Mouse (Mus musculus): ENCODE measurements around the gene Thbs2. TPM values are rescaled to one million over a fixed set of nuclear protein-coding genes. Genes with fewer than 3 reads are reported as not detected.
A peak's percentile ranks its signal among the peaks of the same experiment; 100 is the strongest.

The Thbs2 gene
- total and polyA plus RNA-seq, 3 experiments = 0.03 TPM; not detected in 2

- in situ Hi-C loops (cut with MboI; ENCODE audit: low pct_ligation_motif_present, low pct_unique_long_range_greater_than_20kb, low sequenced_read_pairs) = no loop called here
Observed at GRCm38 (mm10) chr17:14698188-14698587, 4.2 kb upstream of the Thbs2 start.

GRCm38 (mm10) chr17:14697096-14697495 is 3.1 kb upstream of the Thbs2 start:
- H3K27me3 ChIP-seq (replicated peaks) = no peaks in the 10 kb centered on the region
- no peaks in the 10 kb centered on the region for H3K79me2 ChIP-seq (replicated peaks; ENCODE audit: control insufficient read depth, extremely low read depth, insufficient read depth, poor library complexity, severe bottlenecking)
- no peak overlapping the region for H3K4me3 ChIP-seq (replicated peaks in 1 of 3; ENCODE audit: low read depth in 2 of 3, low read length in 2 of 3, poor library complexity in 1 of 3)
- in situ Hi-C loops (cut with MboI; ENCODE audit: low pct_ligation_motif_present, low pct_unique_long_range_greater_than_20kb, low sequenced_read_pairs) (no loop called here), dilution Hi-C loops (cut with MboI; ENCODE audit: extremely low pct_ligation_motif_present, extremely low pct_unique_long_range_greater_than_20kb, low sequenced_read_pairs) (no loop called here)
- H3K4me1 ChIP-seq (ENCODE audit: control insufficient read depth in 1 of 2, insufficient read depth in 2 of 2) = peaks cover 0 to 10% of the 10 kb centered on the region in 2 experiments; a peak in 2 of 4 replicates
- no peak overlapping the region for H3K27ac ChIP-seq (ENCODE audit: insufficient read depth, low read depth)
- DNase-seq (ENCODE audit: extremely low read depth) = no peak
- H3K9me3 ChIP-seq (replicated peaks; ENCODE audit: low read length) = no peaks in the 10 kb centered on the region
- no peak overlapping the region for H3K4me2 ChIP-seq (ENCODE audit: insufficient read depth, low read depth, poor library complexity, severe bottlenecking)
- H3K36me3 ChIP-seq (replicated peaks in 1 of 2; ENCODE audit: control insufficient read depth in 1 of 2, insufficient read depth in 1 of 2, low read length in 1 of 2) = no peaks in the 10 kb centered on the region
- TF ChIP-seq USF1 (IDR thresholded peaks at IDR 0.05; ENCODE audit: low read depth, low read length) = no peak
- TF ChIP-seq ETS1 (conservative IDR thresholded peaks at IDR 0.05; ENCODE audit: low read depth, low read length) = no peak
- no peak for TF ChIP-seq CTCF (conservative IDR thresholded peaks at IDR 0.05 in 1 of 2, IDR thresholded peaks at IDR 0.05 in 1 of 2; ENCODE audit: low read depth in 2 of 2, low read length in 2 of 2)
- TF ChIP-seq HCFC1 (IDR thresholded peaks at IDR 0.05; ENCODE audit: low read depth, low read length) = no peak
- TF ChIP-seq CHD2 (IDR thresholded peaks at IDR 0.05; ENCODE audit: low read length) = no peak
- TF ChIP-seq ELF1 (IDR thresholded peaks at IDR 0.05; ENCODE audit: low read depth, low read length) = no peak
- TF ChIP-seq MXI1 (IDR thresholded peaks at IDR 0.05; ENCODE audit: low read depth, low read length) = no peak
- TF ChIP-seq MAZ (IDR thresholded peaks at IDR 0.05; ENCODE audit: low read depth, low read length) = no peak
- TF ChIP-seq TCF12 (IDR thresholded peaks at IDR 0.05; ENCODE audit: low read depth, low read length) = no peak
- TF ChIP-seq USF2 (conservative IDR thresholded peaks at IDR 0.05; ENCODE audit: low read depth, low read length) = no peak
- TF ChIP-seq PAX5 (IDR thresholded peaks at IDR 0.05; ENCODE audit: low read length) = no peak
- TF ChIP-seq CHD1 (IDR thresholded peaks at IDR 0.05; ENCODE audit: low read depth, low read length) = no peak
- TF ChIP-seq ZKSCAN1 (IDR thresholded peaks at IDR 0.05; ENCODE audit: borderline replicate concordance, low read depth, low read length) = no peak
- TF ChIP-seq MYC (IDR thresholded peaks at IDR 0.05; ENCODE audit: low read depth, low read length) = no peak
- no peak overlapping the region for H3K9ac ChIP-seq (ENCODE audit: insufficient read depth, low read depth)

More at GRCm38 (mm10) chr17:14698188-14698587, 4.2 kb upstream of the Thbs2 start:
- peaks cover 4 to 13% of the 10 kb centered on the region in 2 experiments for H3K4me1 ChIP-seq (ENCODE audit: control insufficient read depth in 1 of 2, insufficient read depth in 2 of 2)
- dilution Hi-C loops (cut with MboI; ENCODE audit: extremely low pct_ligation_motif_present, extremely low pct_unique_long_range_greater_than_20kb, low sequenced_read_pairs) = no loop called here
- H3K36me3 ChIP-seq (replicated peaks in 1 of 2; ENCODE audit: control insufficient read depth in 1 of 2, insufficient read depth in 1 of 2, low read length in 1 of 2) = no peaks in the 10 kb centered on the region
- H3K9ac ChIP-seq (ENCODE audit: insufficient read depth, low read depth) = no peak overlapping the region
- H3K9me3 ChIP-seq (replicated peaks; ENCODE audit: low read length) = no peaks in the 10 kb centered on the region
- no peak for DNase-seq (ENCODE audit: extremely low read depth)
- H3K4me3 ChIP-seq (replicated peaks in 1 of 3; ENCODE audit: low read depth in 2 of 3, low read length in 2 of 3, poor library complexity in 1 of 3) = no peak overlapping the region
- no peaks in the 10 kb centered on the region for H3K27me3 ChIP-seq (replicated peaks)
- H3K79me2 ChIP-seq (replicated peaks; ENCODE audit: control insufficient read depth, extremely low read depth, insufficient read depth, poor library complexity, severe bottlenecking) = no peaks in the 10 kb centered on the region
- TF ChIP-seq RAD21 (IDR thresholded peaks at IDR 0.05; ENCODE audit: low read depth, low read length) = peak; percentile 28
- 0 out of 4 replicates have a peak, but pooled peaks of 1 of the 2 experiments have one; percentile 24 for TF ChIP-seq CTCF (conservative IDR thresholded peaks at IDR 0.05 in 1 of 2, IDR thresholded peaks at IDR 0.05 in 1 of 2; ENCODE audit: low read depth in 2 of 2, low read length in 2 of 2)
- peak; percentile 25; the same call in 1 of the 2 replicates for TF ChIP-seq SMC3 (IDR thresholded peaks at IDR 0.05; ENCODE audit: low read depth, low read length)
- TF ChIP-seq MAX (IDR thresholded peaks at IDR 0.05; ENCODE audit: low read length) = no peak
- TF ChIP-seq POLR2A (IDR thresholded peaks at IDR 0.05; ENCODE audit: low read depth, low read length) = no peak
- TF ChIP-seq ZMIZ1 (IDR thresholded peaks at IDR 0.05; ENCODE audit: low read depth, low read length) = no peak
- no peak for TF ChIP-seq USF1 (IDR thresholded peaks at IDR 0.05; ENCODE audit: low read depth, low read length)
- H3K27ac ChIP-seq (ENCODE audit: insufficient read depth, low read depth) = no peak overlapping the region
- no peak overlapping the region for H3K4me2 ChIP-seq (ENCODE audit: insufficient read depth, low read depth, poor library complexity, severe bottlenecking)
